Mouse (Mus musculus) neural tube, embryonic 11.5 days (tissue): ENCODE results near the gene Bloc1s6. TPM values are rescaled to one million over a fixed set of nuclear protein-coding genes. Genes with fewer than 3 reads are reported as not detected.

Experiments
- ATAC-seq: fragments of 200-750 bp; cut with Nextera tagmentation; 2 replicates; pipeline ENCODE4 v1.8.0; 2017; ENCODE audit warnings: moderate number of reproducible peaks, mild to moderate bottlenecking, moderate TSS enrichment, moderate library complexity; ENCODE audit not compliant: insufficient read depth, low FRiP score, low TSS enrichment
- DNase-seq: peaks from one replicate; pipeline ENCODE4 v3.0.0-alpha.2; 2015; ENCODE audit warnings: low spot score
- H3K27ac ChIP-seq: fragments of 300-500 bp; sonication (generic); 2 replicates; pipeline ENCODE4 v1.5.1; 2014; ENCODE audit warnings: low read depth, mild to moderate bottlenecking, low read length
- H3K27me3 ChIP-seq: fragments of 300-500 bp; sonication (generic); 2 replicates; pipeline ENCODE4 v1.6.1; 2014; ENCODE audit warnings: mild to moderate bottlenecking, low read length, mixed read lengths; ENCODE audit not compliant: control insufficient read depth, insufficient read depth
- H3K36me3 ChIP-seq: fragments of 300-500 bp; sonication (generic); 2 replicates; pipeline ENCODE4 v1.6.1; 2014; ENCODE audit warnings: mild to moderate bottlenecking, low read length, moderate library complexity, mixed read lengths; ENCODE audit not compliant: control insufficient read depth, insufficient read depth
- H3K4me1 ChIP-seq: fragments of 300-500 bp; sonication (generic); 2 replicates; pipeline ENCODE4 v1.6.1; 2014; ENCODE audit warnings: low read length, mixed read lengths; ENCODE audit not compliant: control insufficient read depth, insufficient read depth
- H3K4me2 ChIP-seq: fragments of 300-500 bp; sonication (generic); 2 replicates; pipeline ENCODE4 v1.6.1; 2014; ENCODE audit warnings: low read depth, mild to moderate bottlenecking, moderate library complexity
- H3K4me3 ChIP-seq: fragments of 300-500 bp; sonication (generic); 2 replicates; pipeline ENCODE4 v1.5.1; 2014; ENCODE audit warnings: low read depth, low read length
- H3K9ac ChIP-seq: fragments of 300-500 bp; sonication (generic); 2 replicates; pipeline ENCODE4 v1.6.1; 2014; ENCODE audit warnings: mild to moderate bottlenecking, low read length
- H3K9me3 ChIP-seq: fragments of 300-500 bp; sonication (generic); 2 replicates; pipeline ENCODE4 v1.6.1; 2016; ENCODE audit warnings: low read length; ENCODE audit not compliant: control insufficient read depth
- WGBS: fragments of 180-500 bp; shearing (Covaris S2); extraction: QIAGEN DNeasy Blood & Tissue Kit; methylation state at CpG from one replicate; pipeline ENCODE4 v1.1.7; 2014; 5-methylcytosine and 5-hydroxymethylcytosine counted together
- polyA plus RNA-seq: library from polyadenylated mRNA; unstranded; fragments of >200 nt; fragmentation: Nextera tagmentation; extraction: Ambion mirVana; gene quantifications from 2 replicates; pipeline ENCODE4 v1.2.1, GENCODE M21; 2014

Bloc1s6 gene
- polyA plus RNA-seq, 1 experiment from 2014 or later: 67.4 TPM

GRCm38 (mm10) chr2:122789730-122790129 is 51.4 kb downstream of the Bloc1s6 start:
- Histone ChIP-seq H3K27ac (no peak overlapping the region), H3K9me3 (no peaks in the 10 kb centered on the region), H3K36me3 (no peaks in the 10 kb centered on the region), H3K4me2 (no peak overlapping the region), H3K4me3 (no peak overlapping the region), H3K27me3 (no peaks in the 10 kb centered on the region), H3K4me1 (no peaks in the 10 kb centered on the region), H3K9ac (no peak overlapping the region)
- ATAC-seq: no peak
- WGBS: 77% methylated on average over 6 of the region's 6 CpGs
- no peak for DNase-seq

Other genes with a start within 250 kb of the Bloc1s6 start
- 18.8 and 21.9 TPM in 2 replicates for gene Gatm, start 127.2 kb upstream of the Bloc1s6 start, polyA plus RNA-seq
- 0.53 and 0.81 TPM in 2 replicates for gene AA467197, start 101.5 kb upstream of the Bloc1s6 start, polyA plus RNA-seq
- 10.1 and 10.3 TPM in 2 replicates for gene Slc30a4, start 35.8 kb upstream of the Bloc1s6 start, polyA plus RNA-seq
- gene Sqor, start 26.7 kb downstream of the Bloc1s6 start, polyA plus RNA-seq: 1.6 and 3.1 TPM in 2 replicates